Mouse (Mus musculus) heart, postnatal 14 days (tissue): ENCODE measurements around the gene Pkn3. TPM values are rescaled to one million over a fixed set of nuclear protein-coding genes. Genes with fewer than 3 reads are reported as not detected.

ENCODE experiments used
- DNase-seq, 2 experiments: peaks; one replicate each; pipeline ENCODE4 v3.0.0; 2021 to 2022
- intact Hi-C: fragments of 180-260 bp; cut with DNase I; formaldehyde crosslinking; loops from one replicate; pipeline ENCODE4 v1.15.1; 2025
- total RNA-seq, 2 experiments: library from RNA; stranded (reverse); gene quantifications; 2 replicates each; pipeline ENCODE4 v1.2.3; 2021

Pkn3 gene
- total RNA-seq, 2 experiments from 2014 or later: 10.3 to 12.2 TPM

- DNase-seq: peak; percentile 49 to 61
- intact Hi-C loops: no loop called here
Observed at GRCm38 (mm10) chr2:30062249-30063093, 15.0 kb upstream of the Pkn3 start.

GRCm38 (mm10) chr2:30063235-30063634 lies 14.2 kb upstream of the Pkn3 start:
- no peak for DNase-seq
- intact Hi-C loops: no loop called here

GRCm38 (mm10) chr2:30063791-30064190 lies 13.7 kb upstream of the Pkn3 start:
- no peak for DNase-seq
- intact Hi-C loops: no loop called here

- DNase-seq: no peak
- intact Hi-C loops: no loop called here
Observed at GRCm38 (mm10) chr2:30064298-30064697, 13.2 kb upstream of the Pkn3 start.

GRCm38 (mm10) chr2:30066046-30066901 lies 11.2 kb upstream of the Pkn3 start:
- DNase-seq: peak; percentile 96 to 99
- intact Hi-C loops: no loop called here

GRCm38 (mm10) chr2:30067031-30067888 lies 10.2 kb upstream of the Pkn3 start:
- intact Hi-C loops: no loop called here
- peak; percentile 43 to 54 for DNase-seq

GRCm38 (mm10) chr2:30067962-30068361 lies 9.5 kb upstream of the Pkn3 start:
- no peak for DNase-seq
- intact Hi-C loops: no loop called here

- intact Hi-C loops: no loop called here
Observed at GRCm38 (mm10) chr2:30072875-30073274, 4.6 kb upstream of the Pkn3 start.

GRCm38 (mm10) chr2:30073285-30073684 lies 4.2 kb upstream of the Pkn3 start:
- intact Hi-C loops: no loop called here
- DNase-seq: no peak

More at GRCm38 (mm10) chr2:30072875-30073274, 4.6 kb upstream of the Pkn3 start:
- DNase-seq: no peak

GRCm38 (mm10) chr2:30075625-30076024 lies 1.9 kb upstream of the Pkn3 start:
- intact Hi-C loops: no loop called here
- DNase-seq: no peak

- intact Hi-C loops: no loop called here
- DNase-seq: no peak
Observed at GRCm38 (mm10) chr2:30076439-30076838, 1.0 kb upstream of the Pkn3 start.

- DNase-seq: no peak
- intact Hi-C loops: no loop called here
Observed at GRCm38 (mm10) chr2:30076959-30077358, 525 bp upstream of the Pkn3 start.

GRCm38 (mm10) chr2:30078349-30078712 lies 847 bp downstream of the Pkn3 start:
- intact Hi-C loops: loop anchor here (1.0 kb wide), 2 partner anchors 14 to 18 kb away; no protein-coding TSS in a partner anchor
- DNase-seq: peak; percentile 35 to 58

- no peak for DNase-seq
- intact Hi-C loops: loop anchor here (1.0 kb wide), 2 partner anchors 14 to 18 kb away; no protein-coding TSS in a partner anchor
Observed at GRCm38 (mm10) chr2:30078760-30079159, 1.3 kb downstream of the Pkn3 start.

GRCm38 (mm10) chr2:30080181-30080800 lies 2.8 kb downstream of the Pkn3 start:
- no peak for DNase-seq
- intact Hi-C loops: no loop called here

- DNase-seq: no peak
- intact Hi-C loops: no loop called here
Observed at GRCm38 (mm10) chr2:30084113-30084512, 6.6 kb downstream of the Pkn3 start.

GRCm38 (mm10) chr2:30084632-30085031 lies 7.1 kb downstream of the Pkn3 start:
- no peak for DNase-seq
- intact Hi-C loops: no loop called here

GRCm38 (mm10) chr2:30087310-30087709 lies 9.8 kb downstream of the Pkn3 start:
- intact Hi-C loops: no loop called here

GRCm38 (mm10) chr2:30091521-30091920 lies 14.0 kb downstream of the Pkn3 start:
- no peak for DNase-seq
- intact Hi-C loops: no loop called here

More at GRCm38 (mm10) chr2:30087310-30087709, 9.8 kb downstream of the Pkn3 start:
- no peak for DNase-seq
